Mouse (Mus musculus): ENCODE measurements around the gene C87499.

C87499 gene

DNA sequence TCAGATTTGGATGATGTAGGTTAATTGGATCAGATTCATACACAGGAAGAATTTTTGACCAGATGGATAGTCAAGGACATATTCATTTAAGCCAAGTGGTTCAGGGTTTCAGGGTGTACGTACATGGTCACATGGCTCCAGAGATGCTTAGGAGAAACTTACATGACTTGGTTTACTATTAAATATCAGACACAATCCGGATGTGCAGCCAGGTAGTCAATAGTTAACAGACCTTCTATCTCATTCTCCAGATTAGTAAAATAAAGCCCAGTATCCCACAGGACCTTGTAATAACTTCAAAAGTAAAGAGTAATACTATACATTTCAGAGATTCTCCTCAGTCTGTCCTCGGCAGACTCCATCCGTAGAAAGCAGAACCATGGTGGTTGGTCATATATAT is at the start of gene C87499:
C87499 (minus strand) TSS at position 101 of the 400 bp plus-strand sequence.
- in situ Hi-C loops (cut with MboI, MseI) = no loop called here

DNA sequence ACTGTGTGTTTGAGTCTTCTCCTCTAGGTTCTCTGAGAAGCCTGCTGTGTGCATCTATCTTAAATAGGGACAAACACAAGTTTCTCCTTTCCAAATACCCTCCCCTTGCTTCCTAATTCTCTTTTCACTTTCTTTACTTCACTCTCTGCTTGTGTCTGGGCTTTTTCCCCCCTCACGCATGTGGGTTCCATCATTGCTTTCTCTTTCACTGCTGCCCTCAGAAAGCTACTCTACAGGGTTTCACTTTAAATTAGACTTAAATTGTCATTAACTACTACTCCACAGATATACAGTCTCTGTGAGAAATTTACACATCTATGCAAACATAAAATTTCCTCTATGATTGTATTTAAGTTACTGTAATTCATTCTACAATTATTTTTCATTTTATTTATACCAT is 49.6 kb upstream of the C87499 start, which contains the start of gene Ifna2:
Ifna2 (minus strand) TSS at position 101 of the 400 bp plus-strand sequence.
- in situ Hi-C loops (cut with MboI, MseI) = no loop called here

DNA sequence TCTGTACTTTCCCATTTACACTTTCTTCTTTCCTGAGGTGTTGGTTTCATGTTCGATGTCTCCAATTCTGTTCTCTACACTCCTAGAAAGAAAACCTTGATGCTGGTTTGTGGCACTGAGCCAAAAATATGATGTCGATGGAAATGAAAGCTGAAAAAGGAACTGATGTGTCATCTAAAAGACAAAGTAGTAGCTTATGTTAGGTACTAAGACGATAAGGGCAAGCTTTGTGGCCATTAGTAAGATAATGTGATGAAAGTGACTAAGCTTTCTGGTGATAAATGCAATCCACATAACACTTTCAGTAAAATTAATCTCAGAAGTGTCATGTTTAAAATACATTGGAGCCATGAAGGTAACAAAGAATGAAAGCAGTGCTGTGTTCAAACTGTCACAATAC is 47.1 kb upstream of the C87499 start:
- in situ Hi-C loops (cut with MboI, MseI) = no loop called here

DNA sequence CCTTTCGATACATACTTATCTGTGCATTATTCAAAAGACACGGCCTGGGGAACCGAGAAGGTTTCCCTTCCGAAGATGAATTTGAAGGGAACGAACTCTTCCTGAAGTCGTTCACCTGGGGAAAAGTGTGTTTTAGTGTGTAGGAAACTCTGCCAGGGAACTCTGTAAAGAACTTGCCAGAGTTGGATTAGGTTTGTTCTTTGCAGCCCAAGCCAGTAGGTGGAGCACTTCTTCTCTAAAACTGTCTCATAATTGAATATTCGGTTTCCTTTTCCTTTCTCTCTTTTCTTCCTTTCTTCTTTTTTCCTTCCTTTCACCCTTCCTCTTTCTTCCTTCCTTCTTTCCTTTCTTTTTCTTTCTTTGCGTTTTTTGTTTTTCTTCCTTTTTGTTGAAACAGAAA is 46.2 kb upstream of the C87499 start:
- in situ Hi-C loops (cut with MboI, MseI) = no loop called here

DNA sequence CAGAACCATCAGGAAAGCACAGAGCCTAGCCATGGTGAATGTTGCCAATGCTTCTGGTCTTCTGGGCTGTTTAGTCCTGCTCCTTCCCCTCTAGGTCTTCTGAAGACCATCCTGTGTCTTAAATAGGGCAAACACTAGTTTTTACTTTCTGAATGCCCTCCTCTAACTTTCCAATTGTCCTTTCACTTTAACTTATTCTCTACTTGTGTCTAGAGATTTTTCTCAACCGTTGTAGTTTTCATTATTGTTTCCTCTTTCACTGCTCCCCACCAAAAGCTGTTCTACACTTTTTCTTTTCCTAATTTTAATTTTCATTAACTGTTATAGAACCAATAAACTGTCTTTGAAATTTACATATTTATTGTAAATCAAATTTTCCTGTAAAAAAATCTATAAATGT is 42.6 kb upstream of the C87499 start, which contains the start of gene Ifna16:
Ifna16 (minus strand) TSS at position 101 of the 400 bp plus-strand sequence.
- in situ Hi-C loops (cut with MboI, MseI) = no loop called here

DNA sequence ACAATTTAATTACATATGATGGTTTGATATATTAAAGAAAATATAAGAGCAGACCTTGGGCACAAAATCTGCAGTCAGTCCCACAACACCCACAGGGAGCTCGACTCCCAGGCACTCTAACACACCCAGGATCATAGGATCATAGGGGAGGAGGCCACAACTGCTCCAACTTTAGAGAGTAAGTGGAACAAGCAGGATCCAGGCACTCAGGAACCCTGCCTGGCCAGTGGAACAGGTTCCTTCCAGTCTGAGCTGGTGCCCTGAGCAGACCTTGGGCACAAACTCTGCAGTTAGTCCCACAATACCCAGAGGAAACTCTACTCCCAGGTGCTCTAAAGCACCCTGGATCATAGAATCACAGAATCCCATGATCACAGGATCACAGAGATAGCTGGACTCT is 21.2 kb upstream of the C87499 start:
- in situ Hi-C loops (cut with MboI, MseI) = no loop called here

DNA sequence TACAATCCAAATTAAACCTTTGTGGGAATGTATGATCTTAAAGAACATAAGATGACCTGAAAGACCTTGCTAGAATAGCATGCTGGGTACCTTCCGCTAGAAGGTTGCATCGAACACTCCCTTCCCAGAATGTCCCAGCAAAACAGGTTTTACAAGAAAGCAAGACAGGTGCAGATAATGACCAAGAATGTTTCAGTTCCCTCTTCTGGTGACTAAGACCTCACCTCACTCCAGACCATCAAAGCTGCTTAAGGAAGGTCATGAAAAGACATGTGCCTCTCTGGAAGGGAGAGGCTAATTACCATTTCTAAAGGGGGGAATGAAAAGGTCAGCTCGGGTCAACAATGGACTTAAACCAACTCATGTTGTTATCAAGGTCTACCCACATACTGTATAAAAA is 19.4 kb upstream of the C87499 start:
- in situ Hi-C loops (cut with MboI, MseI) = no loop called here

DNA sequence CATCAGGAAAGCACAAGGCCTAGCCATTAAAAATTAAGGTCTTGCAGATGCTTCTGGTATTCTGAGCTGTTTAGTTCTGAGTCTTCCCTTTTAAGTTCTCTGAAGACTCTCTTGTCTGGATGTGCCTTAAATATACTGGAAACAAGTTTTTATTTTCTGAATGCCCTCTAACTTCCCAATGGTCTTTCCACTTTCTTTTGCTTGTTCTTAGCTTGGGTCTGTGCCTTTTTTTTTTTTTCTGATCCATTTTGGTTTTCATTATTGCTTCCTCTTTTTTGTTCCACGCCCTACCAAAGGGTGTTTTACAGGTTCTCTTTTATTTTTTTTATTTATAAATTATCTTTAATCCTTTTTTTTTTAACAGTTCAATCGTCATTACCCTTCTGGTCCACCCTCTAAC is 10.1 kb upstream of the C87499 start, which contains the start of gene Ifna13:
Ifna13 (minus strand) TSS at position 101 of the 400 bp plus-strand sequence.
- in situ Hi-C loops (cut with MboI, MseI) = loop anchor here (5.0 kb wide), 1 partner anchor 92 kb away; no protein-coding TSS in a partner anchor

DNA sequence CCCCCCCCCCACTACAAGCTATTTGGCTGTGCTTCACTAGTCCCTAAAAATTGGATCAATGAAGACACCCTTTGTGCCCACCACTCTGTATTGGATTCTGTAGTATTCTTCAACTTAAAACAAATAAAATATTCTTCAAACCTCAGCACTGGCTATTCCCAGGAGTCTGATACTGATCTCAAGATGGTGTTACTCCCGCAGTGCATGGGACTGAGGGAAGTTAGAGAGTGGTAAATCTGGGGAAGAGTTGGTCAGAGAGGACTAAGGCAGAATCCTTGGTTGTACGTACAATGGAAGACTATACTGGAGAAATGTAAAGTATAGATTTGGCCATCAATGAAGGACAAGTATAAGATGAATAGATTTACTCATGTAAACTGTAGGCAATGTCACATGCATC is 8.3 kb upstream of the C87499 start:
- in situ Hi-C loops (cut with MboI, MseI) = loop anchor here (5.0 kb wide), 1 partner anchor 90 kb away; no protein-coding TSS in a partner anchor

DNA sequence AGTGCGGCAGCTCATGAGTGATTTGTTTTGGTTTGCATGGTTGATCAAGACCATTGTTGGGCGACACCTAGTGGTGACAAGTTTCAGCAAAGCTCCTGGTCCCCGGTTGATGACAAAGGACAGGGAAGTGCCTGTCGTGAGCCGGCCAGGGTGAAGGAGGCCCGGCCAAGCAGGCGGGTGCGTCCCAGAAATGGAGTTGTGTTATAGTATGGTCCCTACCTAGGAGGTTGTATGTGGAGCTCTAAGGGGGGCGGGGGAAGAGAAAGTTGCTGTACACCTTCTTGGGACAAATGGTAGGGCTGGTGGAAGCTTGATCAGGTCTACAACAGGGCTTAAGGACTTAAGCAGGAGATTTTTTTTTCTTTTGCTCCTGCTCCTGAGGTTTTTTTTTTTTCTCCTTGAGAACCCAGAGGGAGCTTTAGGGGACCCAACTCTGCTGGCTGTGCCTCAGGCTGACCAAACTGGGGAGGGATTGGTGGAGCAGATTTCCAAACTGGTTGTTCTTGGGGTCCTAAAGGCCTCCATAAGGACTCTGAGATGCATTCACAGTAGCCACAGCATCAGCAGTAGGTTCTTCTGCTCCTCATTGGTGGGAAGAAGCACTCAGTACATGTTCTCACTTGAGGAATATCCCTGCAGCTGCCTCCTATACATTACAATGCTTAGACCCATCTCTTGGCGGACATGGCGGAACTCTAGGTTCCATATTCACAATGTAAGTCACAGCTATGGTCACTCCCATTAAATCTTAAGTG is 7.0 kb upstream of the C87499 start:
- in situ Hi-C loops (cut with MboI, MseI) = loop anchor here (5.0 kb wide), 1 partner anchor 89 kb away; no protein-coding TSS in a partner anchor

DNA sequence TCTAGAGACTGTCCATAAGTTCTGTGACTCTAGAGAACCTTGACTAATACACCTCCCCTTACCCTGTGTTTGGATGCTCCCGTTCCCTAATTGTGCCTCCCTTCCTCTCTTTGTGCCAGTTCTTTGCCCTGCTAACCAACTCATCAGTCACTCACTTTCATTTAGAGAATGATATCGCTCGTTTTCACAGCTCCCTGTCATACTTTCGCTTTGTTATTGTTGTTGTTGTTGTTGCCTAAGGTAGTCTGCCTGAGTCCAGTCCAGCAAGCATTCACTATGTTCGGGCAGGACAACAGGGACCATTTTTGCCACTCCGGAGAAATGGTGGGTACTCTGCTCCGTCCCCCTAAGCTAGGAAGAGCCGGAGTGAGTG is 6.5 kb upstream of the C87499 start:
- in situ Hi-C loops (cut with MboI, MseI) = loop anchor here (5.0 kb wide), 1 partner anchor 88 kb away; no protein-coding TSS in a partner anchor

DNA sequence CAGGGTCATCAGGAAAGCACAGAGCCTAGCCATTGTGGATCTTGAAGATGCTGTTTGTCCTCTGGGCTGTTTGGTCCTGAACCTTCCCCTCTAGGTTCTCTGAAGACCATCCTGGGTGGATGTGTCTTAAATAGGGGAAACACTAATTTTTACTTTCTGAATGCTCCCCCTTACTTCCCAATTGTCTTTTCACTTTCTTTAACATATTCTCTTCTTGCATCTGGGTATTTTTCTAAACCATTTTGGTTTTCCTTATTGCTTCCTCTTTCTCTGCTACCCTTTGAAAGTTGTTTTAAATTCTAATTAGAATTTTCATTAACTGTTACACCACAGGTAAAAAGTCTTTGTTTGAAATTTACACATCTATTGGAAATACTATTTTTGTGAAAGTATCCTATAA is 30.9 kb downstream of the C87499 start, which contains the start of gene Ifna12:
Ifna12 (minus strand) TSS at position 101 of the 400 bp plus-strand sequence.
- in situ Hi-C loops (cut with MboI, MseI) = no loop called here

DNA sequence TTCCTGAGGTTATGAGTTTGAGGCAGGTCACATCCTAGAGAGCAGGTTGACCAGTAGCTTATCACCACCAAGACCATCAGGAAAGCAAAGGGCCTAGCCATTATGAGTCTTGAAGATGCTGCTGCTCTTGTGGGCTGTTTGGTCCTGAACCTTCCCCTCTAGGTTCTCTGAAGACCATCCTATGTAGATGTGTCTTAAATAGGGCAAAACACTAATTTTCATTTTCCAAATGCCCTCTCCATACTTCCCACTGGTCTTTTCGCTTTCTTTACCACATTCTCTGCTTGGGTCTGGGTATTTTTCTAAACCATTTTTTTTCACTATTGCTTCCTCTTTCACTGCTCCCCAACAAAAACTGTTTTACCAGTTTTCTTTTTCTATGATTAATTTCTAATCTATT is 41.9 kb downstream of the C87499 start, which contains the start of gene Ifna9:
Ifna9 (minus strand) TSS at position 101 of the 400 bp plus-strand sequence.
- in situ Hi-C loops (cut with MboI, MseI) = no loop called here
